Mouse (Mus musculus) megakaryocyte, embryonic 14.5 days (primary cell): ENCODE results near the gene Serinc1. TPM values are rescaled to one million over a fixed set of nuclear protein-coding genes. Genes with fewer than 3 reads are reported as not detected.

Experiments
- H3K27me3 ChIP-seq: replicated peaks from 2 replicates; pipeline ENCODE3; 2012; ENCODE audit warnings: inconsistent platforms
- H3K36me3 ChIP-seq: replicated peaks from 2 replicates; pipeline ENCODE3; 2012; ENCODE audit warnings: low read length, inconsistent platforms, mixed read lengths
- H3K4me1 ChIP-seq: 2 replicates; pipeline ENCODE4 v1.6.1; 2012; ENCODE audit warnings: inconsistent platforms
- H3K4me3 ChIP-seq: replicated peaks from 2 replicates; pipeline ENCODE3; 2012; ENCODE audit warnings: moderate library complexity, mild to moderate bottlenecking, inconsistent platforms
- H3K9me3 ChIP-seq: 2 replicates; pipeline ENCODE4 v1.6.1; 2012; ENCODE audit warnings: inconsistent platforms
- FLI1 ChIP-seq: IDR thresholded peaks from 2 replicates; pipeline ENCODE4 v1.6.1; 2012; ENCODE audit warnings: low read length, inconsistent platforms, mixed read lengths
- GATA1 ChIP-seq: IDR thresholded peaks from 3 replicates; pipeline ENCODE4 v1.6.1; 2012; ENCODE audit warnings: mixed read lengths, low read length, inconsistent platforms, borderline replicate concordance
- polyA plus RNA-seq: library from polyadenylated mRNA; stranded (reverse); fragments of >175 nt; gene quantifications from 2 replicates; pipeline ENCODE4 v1.2.3, GENCODE M21; 2012; ENCODE audit warnings: low replicate concordance; ENCODE audit not compliant: insufficient read depth

The Serinc1 gene
- polyA plus RNA-seq, 1 experiment, result 8.6 TPM

GRCm38 (mm10) chr10:57531616-57532217 is 613 bp downstream of the Serinc1 start:
- Histone ChIP-seq H3K9me3 (peaks cover 3% of the 10 kb centered on the region; the same call in 1 of the 2 replicates), H3K27me3 (no peaks in the 10 kb centered on the region), H3K4me3 (peak overlapping the region; percentile 99), H3K4me1 (peaks cover 38% of the 10 kb centered on the region), H3K36me3 (peaks cover 22% of the 10 kb centered on the region)
- TF ChIP-seq FLI1 (no peak), GATA1 (no peak)

- Histone ChIP-seq H3K36me3 (peaks cover 28% of the 10 kb centered on the region), H3K4me3 (peak overlapping the region; percentile 99), H3K4me1 (peaks cover 41% of the 10 kb centered on the region), H3K27me3 (no peaks in the 10 kb centered on the region), H3K9me3 (no peaks in the 10 kb centered on the region)
- TF ChIP-seq FLI1 (no peak), GATA1 (no peak)
These were observed 1.3 kb downstream of the Serinc1 start for GRCm38 (mm10) chr10:57531076-57531475.

GRCm38 (mm10) chr10:57526469-57526868 is 5.9 kb downstream of the Serinc1 start:
- Histone ChIP-seq H3K4me1 (peaks cover 41% of the 10 kb centered on the region), H3K9me3 (no peaks in the 10 kb centered on the region), H3K27me3 (no peaks in the 10 kb centered on the region), H3K36me3 (peaks cover 73% of the 10 kb centered on the region), H3K4me3 (no peak overlapping the region)
- no peak for TF ChIP-seq FLI1
- no peak for TF ChIP-seq GATA1

- no peaks in the 10 kb centered on the region for H3K27me3 ChIP-seq
- TF ChIP-seq GATA1, result no peak
- no peak for TF ChIP-seq FLI1
- no peak overlapping the region for H3K4me3 ChIP-seq
- no peaks in the 10 kb centered on the region for H3K9me3 ChIP-seq
- peaks cover 95% of the 10 kb centered on the region for H3K36me3 ChIP-seq
- H3K4me1 ChIP-seq, result no peaks in the 10 kb centered on the region
These were observed 17.1 kb downstream of the Serinc1 start for GRCm38 (mm10) chr10:57515278-57515677.

GRCm38 (mm10) chr10:57514616-57515015 is 17.7 kb downstream of the Serinc1 start:
- Histone ChIP-seq H3K27me3 (no peaks in the 10 kb centered on the region), H3K36me3 (peaks cover 92% of the 10 kb centered on the region), H3K4me1 (no peaks in the 10 kb centered on the region), H3K4me3 (no peak overlapping the region), H3K9me3 (no peaks in the 10 kb centered on the region)
- TF ChIP-seq GATA1 (no peak), FLI1 (no peak)

GRCm38 (mm10) chr10:57499414-57500156 is 32.7 kb downstream of the Serinc1 start:
- TF ChIP-seq FLI1, result no peak
- no peak for TF ChIP-seq GATA1
- Histone ChIP-seq H3K36me3 (peaks cover 17% of the 10 kb centered on the region), H3K4me1 (peaks cover 13% of the 10 kb centered on the region; the same call in 1 of the 2 replicates), H3K4me3 (no peak overlapping the region), H3K9me3 (no peaks in the 10 kb centered on the region), H3K27me3 (no peaks in the 10 kb centered on the region)

GRCm38 (mm10) chr10:57492050-57492449 is 40.3 kb downstream of the Serinc1 start:
- TF ChIP-seq FLI1 (no peak), GATA1 (no peak)
- H3K27me3 ChIP-seq, result no peaks in the 10 kb centered on the region
- H3K4me3 ChIP-seq, result no peak overlapping the region
- peaks cover 11% of the 10 kb centered on the region for H3K36me3 ChIP-seq
- H3K4me1 ChIP-seq, result peaks cover 4% of the 10 kb centered on the region
- peaks cover 6% of the 10 kb centered on the region; the same call in 1 of the 2 replicates for H3K9me3 ChIP-seq

- TF ChIP-seq FLI1 (no peak), GATA1 (no peak)
- peaks cover 10% of the 10 kb centered on the region for H3K4me1 ChIP-seq
- H3K27me3 ChIP-seq, result no peaks in the 10 kb centered on the region
- H3K9me3 ChIP-seq, result peaks cover 3% of the 10 kb centered on the region; the same call in 1 of the 2 replicates
- H3K36me3 ChIP-seq, result peaks cover 3% of the 10 kb centered on the region
- no peak overlapping the region for H3K4me3 ChIP-seq
These were observed 43.7 kb downstream of the Serinc1 start for GRCm38 (mm10) chr10:57488591-57488990.

GRCm38 (mm10) chr10:57487201-57487600 is 45.1 kb downstream of the Serinc1 start:
- Histone ChIP-seq H3K36me3 (no peaks in the 10 kb centered on the region), H3K9me3 (0 out of 2 replicates have a peak, but pooled peaks cover 3% of the 10 kb centered on the region), H3K4me3 (peak overlapping the region; percentile 95), H3K27me3 (no peaks in the 10 kb centered on the region), H3K4me1 (peaks cover 10% of the 10 kb centered on the region)
- TF ChIP-seq FLI1 (no peak), GATA1 (no peak)

- Histone ChIP-seq H3K27me3 (no peaks in the 10 kb centered on the region), H3K4me1 (peaks cover 12% of the 10 kb centered on the region), H3K36me3 (no peaks in the 10 kb centered on the region), H3K9me3 (0 out of 2 replicates have a peak, but pooled peaks cover 3% of the 10 kb centered on the region), H3K4me3 (peak overlapping the region; percentile 95)
- TF ChIP-seq FLI1, result no peak
- no peak for TF ChIP-seq GATA1
These were observed 45.7 kb downstream of the Serinc1 start for GRCm38 (mm10) chr10:57486542-57487071.
